Mouse (Mus musculus) erythroblast, adult 5-6 weeks (primary cell): ENCODE measurements at regions not wholly inside any gene's neighbourhood (a gene's known extent, or its start where the extent isn't known, plus 50 kb on each side); places are given as distances from the start of the nearest gene placed in this dataset.

ENCODE experiments used
- ATAC-seq: replicated peaks from 2 replicates; pipeline ENCODE4 v1.8.0; 2016; ENCODE audit warnings: moderate number of reproducible peaks, mild to moderate bottlenecking, moderate TSS enrichment, inconsistent platforms; ENCODE audit not compliant: poor library complexity, low FRiP score, severe bottlenecking

- ATAC-seq, result no peak
Measured at GRCm38 (mm10) chr10:120625474-120625873, 149.2 kb upstream of the Hmga2 start.

GRCm38 (mm10) chr10:120624203-120624942 is 148.1 kb upstream of the Hmga2 start:
- no peak for ATAC-seq

DNA sequence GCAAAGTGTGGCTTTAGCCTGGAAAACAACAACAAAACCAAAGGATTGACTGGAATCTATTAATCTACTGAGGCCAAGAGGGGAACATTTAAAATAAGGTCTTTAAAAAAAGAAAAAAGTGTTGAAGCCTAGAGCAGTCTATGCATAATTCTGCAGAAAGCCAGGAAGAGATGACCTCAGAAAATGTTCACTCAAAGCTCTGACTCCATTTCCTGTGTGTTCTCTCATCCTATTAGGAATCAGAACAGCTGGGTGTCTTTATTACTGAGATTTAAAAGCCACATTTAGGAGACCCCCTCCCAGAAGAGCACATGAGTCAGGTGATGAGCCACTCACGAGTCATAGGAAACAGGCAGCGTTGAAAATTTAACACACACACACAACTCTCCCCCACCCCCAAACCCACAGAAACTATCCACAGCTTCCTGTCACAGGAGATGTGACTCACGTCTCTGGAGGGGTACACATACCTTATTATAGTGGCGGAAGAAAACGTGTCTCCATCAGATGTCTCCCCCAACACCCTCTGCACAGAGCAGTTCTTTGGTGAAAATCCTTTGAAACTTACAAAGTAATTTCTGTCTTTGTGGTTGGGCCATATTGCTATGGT is 140.2 kb upstream of the Hmga2 start:
- no peak for ATAC-seq

GRCm38 (mm10) chr10:120612351-120612750 is 136.1 kb upstream of the Hmga2 start:
- no peak for ATAC-seq

- no peak for ATAC-seq
Measured at GRCm38 (mm10) chr10:120610076-120610475, 133.8 kb upstream of the Hmga2 start.

GRCm38 (mm10) chr10:120604506-120604905 is 128.2 kb upstream of the Hmga2 start:
- ATAC-seq, result no peak

DNA sequence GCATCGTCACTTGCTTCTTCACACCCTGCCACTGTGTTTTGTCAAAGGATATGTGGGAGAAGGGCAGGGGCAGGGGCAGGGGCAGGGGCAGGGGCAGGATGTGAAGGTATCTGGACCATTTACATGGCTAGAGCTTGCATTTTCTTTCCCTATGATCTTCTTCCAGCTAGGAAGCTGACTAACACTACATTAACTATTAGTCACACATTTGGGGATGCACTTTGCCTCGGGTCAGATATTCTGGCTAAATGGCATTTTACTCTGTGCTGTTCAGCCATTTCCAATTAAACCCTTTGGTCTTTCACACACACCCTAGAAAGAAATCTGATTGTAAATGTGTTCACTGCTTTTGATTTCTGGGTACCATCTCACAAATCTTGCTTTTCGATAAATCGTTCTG is 126.9 kb upstream of the Hmga2 start:
- ATAC-seq, result no peak

- no peak for ATAC-seq
Measured at GRCm38 (mm10) chr10:120600735-120601134, 124.5 kb upstream of the Hmga2 start.

- no peak for ATAC-seq
Measured at GRCm38 (mm10) chr10:120599551-120599950, 123.3 kb upstream of the Hmga2 start.

- no peak for ATAC-seq
Measured at GRCm38 (mm10) chr10:120597320-120597887, 121.1 kb upstream of the Hmga2 start.

DNA sequence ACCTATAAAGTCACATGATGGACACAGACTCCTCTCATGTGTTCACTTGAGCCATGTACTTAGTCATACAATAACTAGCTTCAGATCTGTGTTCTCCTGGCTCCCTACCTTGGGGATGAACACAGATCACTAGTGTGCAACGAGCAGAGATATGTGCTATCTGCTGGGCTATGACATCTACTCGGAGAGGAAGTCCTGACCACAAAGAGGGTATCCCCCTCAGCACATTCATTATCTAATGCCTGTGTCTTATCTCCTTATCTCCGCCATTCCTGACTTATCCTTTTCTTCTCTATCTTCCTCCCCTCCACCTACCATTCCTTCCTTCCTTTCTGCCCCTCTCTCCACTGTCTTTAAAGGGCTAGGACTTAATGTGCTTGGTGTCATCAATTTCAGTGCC is 118.9 kb upstream of the Hmga2 start:
- ATAC-seq, result no peak

GRCm38 (mm10) chr10:120593876-120594275 is 117.6 kb upstream of the Hmga2 start:
- ATAC-seq, result no peak

DNA sequence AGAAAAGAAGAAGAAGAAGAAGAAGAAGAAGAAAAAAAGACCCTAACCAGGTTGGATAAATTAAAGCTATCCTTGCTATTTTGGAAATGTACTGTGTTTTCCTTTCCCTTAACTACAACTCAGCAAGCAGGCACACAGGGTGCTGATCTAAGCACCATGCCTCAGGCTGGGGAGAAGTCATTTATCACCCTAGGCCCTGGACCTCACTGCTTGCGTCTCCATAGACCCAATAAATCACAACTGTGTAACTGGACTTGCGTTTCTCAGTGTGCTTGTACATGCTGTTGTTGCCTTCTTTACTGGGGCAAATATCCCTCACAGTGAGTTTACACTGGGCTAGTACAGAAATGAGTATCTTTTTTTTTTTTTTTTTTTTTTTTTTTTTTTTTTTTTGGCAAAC is 113.4 kb upstream of the Hmga2 start:
- no peak for ATAC-seq

GRCm38 (mm10) chr10:120587854-120588633 is 111.8 kb upstream of the Hmga2 start:
- ATAC-seq, result no peak

DNA sequence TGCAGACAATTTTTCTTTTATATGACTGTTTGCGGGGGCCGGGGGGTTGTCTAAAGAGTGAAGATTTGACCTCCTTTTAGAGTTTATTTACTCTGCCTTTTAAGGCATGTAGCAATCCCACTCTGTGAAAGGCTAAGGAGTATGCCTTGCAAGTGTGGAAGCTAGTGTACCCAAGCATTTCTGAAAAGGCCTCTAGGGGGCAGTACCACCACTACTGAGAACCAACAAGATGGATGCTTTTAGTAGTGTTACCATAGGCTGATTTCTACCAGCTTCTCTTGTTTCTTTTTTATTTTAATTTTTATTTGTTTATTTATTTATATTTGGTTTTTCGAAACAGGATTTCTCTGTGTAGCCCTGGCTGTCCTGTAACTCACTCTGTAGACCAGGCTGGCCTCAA is 110.9 kb upstream of the Hmga2 start:
- no peak for ATAC-seq

- no peak for ATAC-seq
Measured at GRCm38 (mm10) chr10:120582497-120582896, 106.2 kb upstream of the Hmga2 start.

DNA sequence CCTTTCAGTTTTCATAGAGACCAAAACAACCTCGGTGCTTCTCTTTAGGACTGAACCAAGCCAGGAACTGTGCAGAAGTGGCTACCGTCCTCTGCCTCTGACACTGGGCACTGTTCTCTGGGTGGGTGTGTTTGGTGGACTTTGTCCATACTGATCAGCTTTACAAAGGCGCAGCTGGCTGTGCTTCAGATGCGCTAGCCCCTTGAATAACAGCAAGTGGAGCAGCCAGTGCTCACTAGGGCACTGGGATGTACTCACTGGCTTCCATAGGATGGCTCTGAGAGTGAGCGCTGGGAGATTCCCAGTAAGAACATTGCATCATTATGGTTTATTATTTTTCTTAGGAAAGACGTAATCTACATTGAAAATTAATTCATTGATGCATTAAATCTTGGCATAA is 105.3 kb upstream of the Hmga2 start:
- no peak for ATAC-seq

GRCm38 (mm10) chr10:120576886-120577285 is 100.6 kb upstream of the Hmga2 start:
- ATAC-seq, result no peak

DNA sequence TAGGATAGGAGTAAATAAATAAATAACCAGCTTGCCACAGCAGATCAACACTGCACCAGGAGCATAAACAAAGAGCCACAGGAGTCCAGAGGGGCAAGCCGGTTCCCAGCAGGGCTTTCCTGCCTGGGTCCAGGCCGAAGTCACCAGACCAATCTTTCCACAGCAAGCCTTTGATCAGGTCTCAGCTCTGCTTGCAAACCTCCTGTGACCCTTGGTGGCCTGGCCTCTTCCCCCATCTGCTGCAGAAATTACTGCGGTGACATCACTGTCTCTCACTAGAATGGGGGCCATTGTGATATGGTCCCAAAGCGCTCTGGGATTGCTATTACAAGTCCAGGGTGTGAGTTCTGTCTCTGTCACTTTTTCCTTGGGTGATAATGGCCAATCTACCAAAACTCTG is 99.9 kb upstream of the Hmga2 start:
- no peak for ATAC-seq

GRCm38 (mm10) chr10:120571340-120571739 is 95.1 kb upstream of the Hmga2 start:
- no peak for ATAC-seq

GRCm38 (mm10) chr10:120565992-120566391 is 89.7 kb upstream of the Hmga2 start:
- no peak for ATAC-seq
